Mouse (Mus musculus) midbrain, postnatal 0 days (tissue): ENCODE results near the gene Spx. TPM values are rescaled to one million over a fixed set of nuclear protein-coding genes. Genes with fewer than 3 reads are reported as not detected.

ENCODE experiments used
- ATAC-seq: fragments of 200-750 bp; cut with Nextera tagmentation; 2 replicates; pipeline ENCODE4 v1.8.0; 2017; ENCODE audit warnings: moderate number of reproducible peaks, mild to moderate bottlenecking, moderate TSS enrichment, moderate library complexity; ENCODE audit not compliant: low FRiP score
- DNase-seq: peaks from one replicate; pipeline ENCODE4 v3.0.0-alpha.2; 2015; ENCODE audit warnings: low spot score
- H3K27ac ChIP-seq: fragments of 300-500 bp; sonication (generic); 2 replicates; pipeline ENCODE4 v1.5.1; 2014; ENCODE audit warnings: low read depth, mild to moderate bottlenecking, low read length, mixed read lengths
- H3K27me3 ChIP-seq: fragments of 300-500 bp; sonication (generic); 2 replicates; pipeline ENCODE4 v1.6.1; 2014; ENCODE audit warnings: low read length, control low read depth, mixed read lengths; ENCODE audit not compliant: insufficient read depth
- H3K36me3 ChIP-seq: fragments of 300-500 bp; sonication (generic); 2 replicates; pipeline ENCODE4 v1.6.1; 2014; ENCODE audit warnings: low read length, control low read depth, mixed read lengths; ENCODE audit not compliant: insufficient read depth
- H3K4me1 ChIP-seq: fragments of 300-500 bp; sonication (generic); 2 replicates; pipeline ENCODE4 v1.6.1; 2014; ENCODE audit warnings: mild to moderate bottlenecking, control low read depth, antibody characterized with exemption, low read length, mixed read lengths; ENCODE audit not compliant: insufficient read depth
- H3K4me2 ChIP-seq: fragments of 300-500 bp; sonication (generic); 2 replicates; pipeline ENCODE4 v1.6.1; 2014; ENCODE audit warnings: low read depth, mild to moderate bottlenecking, low read length, mixed read lengths; ENCODE audit not compliant: poor library complexity, severe bottlenecking
- H3K4me3 ChIP-seq: fragments of 300-500 bp; sonication (generic); 2 replicates; pipeline ENCODE4 v1.5.1; 2014; ENCODE audit warnings: low read depth, mild to moderate bottlenecking, low read length, moderate library complexity
- H3K9ac ChIP-seq: fragments of 300-500 bp; sonication (generic); replicated peaks from 2 replicates; pipeline ENCODE4 v1.6.1; 2014; ENCODE audit warnings: mild to moderate bottlenecking, low read length, moderate library complexity, mixed read lengths; ENCODE audit not compliant: poor library complexity, severe bottlenecking
- H3K9me3 ChIP-seq: fragments of 300-500 bp; sonication (generic); 2 replicates; pipeline ENCODE4 v1.6.1; 2016; ENCODE audit warnings: low read length, control low read depth
- CTCF ChIP-seq: IDR thresholded peaks from 2 replicates; pipeline ENCODE4 v1.5.1; 2016; ENCODE audit warnings: antibody characterized with exemption, mild to moderate bottlenecking
- WGBS: fragments of 180-500 bp; shearing (Covaris S2); extraction: QIAGEN DNeasy Blood & Tissue Kit; methylation state at CpG from one replicate; pipeline ENCODE4 v1.1.7; 2014; 5-methylcytosine and 5-hydroxymethylcytosine counted together
- polyA plus RNA-seq: library from polyadenylated mRNA; unstranded; fragments of >200 nt; fragmentation: Nextera tagmentation; extraction: Ambion mirVana; gene quantifications from 2 replicates; pipeline ENCODE4 v1.2.1, GENCODE M21; 2015
- total RNA-seq: library from RNA; depleted of rRNA; stranded (reverse); fragments of >200 nt; gene quantifications from 2 replicates; pipeline ENCODE4 v1.2.3, GENCODE M21; 2014; rRNA removed

The Spx gene
- total and polyA plus RNA-seq, 2 experiments from 2014 or later = 2.2 to 5.5 TPM

- no peaks in the 10 kb centered on the region for H3K36me3 ChIP-seq
- DNase-seq = no peak
- no peaks in the 10 kb centered on the region for H3K9me3 ChIP-seq
- no peak overlapping the region for H3K4me2 ChIP-seq
- no peak overlapping the region for H3K4me3 ChIP-seq
- ATAC-seq = no peak
- H3K27me3 ChIP-seq = no peaks in the 10 kb centered on the region
- H3K9ac ChIP-seq = no peak overlapping the region
- TF ChIP-seq CTCF = no peak
- no peak overlapping the region for H3K27ac ChIP-seq
- no peaks in the 10 kb centered on the region; the same call in 1 of the 2 replicates for H3K4me1 ChIP-seq
- WGBS = 84% methylated on average over 2 of the region's 2 CpGs
These were observed 40.1 kb downstream of the Spx start for GRCm38 (mm10) chr6:142453311-142453710.

GRCm38 (mm10) chr6:142455314-142455996 is 42.2 kb downstream of the Spx start:
- ATAC-seq (no peak), DNase-seq (no peak)
- TF ChIP-seq CTCF = no peak
- H3K27me3 ChIP-seq = no peaks in the 10 kb centered on the region
- WGBS = 60% methylated on average over 7 of the region's 7 CpGs
- H3K27ac ChIP-seq = no peak overlapping the region
- H3K4me1 ChIP-seq = no peaks in the 10 kb centered on the region; the same call in 1 of the 2 replicates
- H3K9ac ChIP-seq = no peak overlapping the region
- H3K4me2 ChIP-seq = no peak overlapping the region
- no peaks in the 10 kb centered on the region for H3K9me3 ChIP-seq
- no peak overlapping the region for H3K4me3 ChIP-seq
- no peaks in the 10 kb centered on the region for H3K36me3 ChIP-seq

DNA sequence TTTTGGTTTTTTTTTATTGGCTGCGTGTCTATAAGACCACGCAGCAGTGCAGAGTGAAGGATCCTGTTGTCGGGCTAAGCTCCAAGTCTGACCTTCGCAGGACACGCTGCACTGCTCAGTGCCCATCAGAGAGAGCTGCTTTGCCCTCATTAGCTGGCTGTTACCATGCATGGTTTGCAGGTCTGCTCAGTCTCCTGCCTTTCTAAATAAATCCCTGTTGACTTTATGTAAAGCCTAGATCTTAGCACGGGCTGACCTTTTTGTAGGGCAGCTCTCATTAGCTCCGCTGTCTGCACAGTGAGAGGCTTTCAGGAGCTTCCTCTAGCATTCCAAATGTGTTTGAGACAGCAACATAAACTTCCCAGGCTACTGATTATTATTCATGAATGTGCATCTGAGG is 44.8 kb downstream of the Spx start:
- WGBS = 28% methylated on average over 7 of the region's 7 CpGs
- Histone ChIP-seq H3K4me3 (no peak overlapping the region), H3K9ac (no peak overlapping the region), H3K36me3 (no peaks in the 10 kb centered on the region), H3K27ac (no peak overlapping the region), H3K4me1 (no peaks in the 10 kb centered on the region; the same call in 1 of the 2 replicates), H3K4me2 (no peak overlapping the region), H3K9me3 (no peaks in the 10 kb centered on the region), H3K27me3 (no peaks in the 10 kb centered on the region)
- no peak for TF ChIP-seq CTCF
- DNase-seq (peak; percentile 19), ATAC-seq (peak; percentile 48; the same call in 1 of the 2 replicates)

DNA sequence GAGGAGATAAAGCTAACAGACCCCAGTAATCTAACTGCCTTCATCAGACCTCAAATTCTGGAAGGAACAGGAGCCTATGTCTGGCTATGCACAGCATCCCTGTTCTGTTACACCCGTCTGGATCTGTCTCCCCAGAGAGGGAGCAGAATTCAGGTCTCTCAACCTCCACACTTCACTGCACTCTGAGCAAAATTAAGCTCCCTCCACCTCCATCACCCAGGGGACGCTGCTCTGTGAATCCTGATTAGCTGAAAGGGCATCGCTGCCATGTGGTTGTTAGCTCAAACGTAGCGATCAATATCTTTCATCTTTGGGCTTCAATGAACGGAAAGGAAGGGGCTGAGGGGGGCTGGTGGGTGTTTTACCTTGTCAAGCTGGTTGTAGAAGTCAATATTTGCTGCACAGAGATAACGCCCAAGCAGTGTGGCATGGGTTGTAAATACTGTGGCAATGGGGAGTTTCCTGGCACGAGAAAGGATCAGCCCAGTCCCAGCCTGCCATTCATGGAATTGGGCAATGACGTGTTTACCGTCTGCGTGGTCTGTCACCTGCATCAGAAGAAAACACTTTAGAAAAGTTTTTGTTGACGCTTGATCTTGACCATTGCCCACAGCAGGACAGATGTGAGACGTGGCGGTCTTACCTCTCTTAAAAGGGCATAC is 45.9 kb downstream of the Spx start:
- no peak overlapping the region for H3K4me3 ChIP-seq
- no peak overlapping the region for H3K4me2 ChIP-seq
- 59% methylated on average over 14 of the region's 14 CpGs for WGBS
- no peaks in the 10 kb centered on the region for H3K9me3 ChIP-seq
- DNase-seq = no peak
- TF ChIP-seq CTCF = no peak
- H3K27ac ChIP-seq = no peak overlapping the region
- H3K9ac ChIP-seq = no peak overlapping the region
- no peaks in the 10 kb centered on the region for H3K27me3 ChIP-seq
- 0 out of 2 replicates have a peak, but pooled peaks have one; percentile 42 for ATAC-seq
- no peaks in the 10 kb centered on the region for H3K36me3 ChIP-seq
- no peaks in the 10 kb centered on the region; the same call in 1 of the 2 replicates for H3K4me1 ChIP-seq

- Histone ChIP-seq H3K4me2 (no peak overlapping the region), H3K9ac (no peak overlapping the region), H3K36me3 (no peaks in the 10 kb centered on the region), H3K27ac (no peak overlapping the region), H3K9me3 (no peaks in the 10 kb centered on the region), H3K27me3 (no peaks in the 10 kb centered on the region), H3K4me3 (no peak overlapping the region), H3K4me1 (no peaks in the 10 kb centered on the region; the same call in 1 of the 2 replicates)
- ATAC-seq = no peak
- DNase-seq = no peak
- 76% methylated on average over 6 of the region's 6 CpGs for WGBS
- no peak for TF ChIP-seq CTCF
These were observed 49.0 kb downstream of the Spx start for GRCm38 (mm10) chr6:142462194-142462593.

Other genes starting within 250 kb of the Spx start
- gene Slco1a6, start 204.9 kb upstream of the Spx start, total RNA-seq = not detected in 2 replicates
- 0.43 TPM in 1 of 2 replicates, not detected in the other for gene Slco1a6, start 204.9 kb upstream of the Spx start, polyA plus RNA-seq
- not detected in 2 replicates for gene Iapp, start 115.0 kb upstream of the Spx start, total RNA-seq
- gene Iapp, start 115.0 kb upstream of the Spx start, polyA plus RNA-seq = 0.31 TPM in 1 of 2 replicates, not detected in the other
- gene Slco1a5, start 90.5 kb upstream of the Spx start, total RNA-seq = 0.05 and 0.66 TPM in 2 replicates
- gene Slco1a5, start 90.5 kb upstream of the Spx start, polyA plus RNA-seq = 0.51 and 0.60 TPM in 2 replicates
- gene Pyroxd1, start 67.8 kb upstream of the Spx start, total RNA-seq = 13.5 and 17.7 TPM in 2 replicates
- gene Pyroxd1, start 67.8 kb upstream of the Spx start, polyA plus RNA-seq = 18.2 and 20.3 TPM in 2 replicates
- 12.8 and 16.8 TPM in 2 replicates for gene Recql, start 26.4 kb upstream of the Spx start, total RNA-seq
- 16.2 and 18.7 TPM in 2 replicates for gene Recql, start 26.4 kb upstream of the Spx start, polyA plus RNA-seq
- gene Golt1b, start 26.2 kb upstream of the Spx start, total RNA-seq = 46.3 and 52.9 TPM in 2 replicates
- 72.7 and 74.6 TPM in 2 replicates for gene Golt1b, start 26.2 kb upstream of the Spx start, polyA plus RNA-seq
- 0.24 TPM in 1 of 2 replicates, not detected in the other for gene Gys2, start 59.7 kb downstream of the Spx start, total RNA-seq
- 0.06 and 0.25 TPM in 2 replicates for gene Gys2, start 59.7 kb downstream of the Spx start, polyA plus RNA-seq
- gene Ldhb, start 94.5 kb downstream of the Spx start, total RNA-seq = 208 and 216 TPM in 2 replicates
- 498 and 544 TPM in 2 replicates for gene Ldhb, start 94.5 kb downstream of the Spx start, polyA plus RNA-seq
- gene Kcnj8, start 158.2 kb downstream of the Spx start, total RNA-seq = 7.6 and 10.5 TPM in 2 replicates
- gene Kcnj8, start 158.2 kb downstream of the Spx start, polyA plus RNA-seq = 7.3 and 8.5 TPM in 2 replicates